Mouse (Mus musculus): ENCODE results near the gene Tmem117.

Gene Tmem117

DNA sequence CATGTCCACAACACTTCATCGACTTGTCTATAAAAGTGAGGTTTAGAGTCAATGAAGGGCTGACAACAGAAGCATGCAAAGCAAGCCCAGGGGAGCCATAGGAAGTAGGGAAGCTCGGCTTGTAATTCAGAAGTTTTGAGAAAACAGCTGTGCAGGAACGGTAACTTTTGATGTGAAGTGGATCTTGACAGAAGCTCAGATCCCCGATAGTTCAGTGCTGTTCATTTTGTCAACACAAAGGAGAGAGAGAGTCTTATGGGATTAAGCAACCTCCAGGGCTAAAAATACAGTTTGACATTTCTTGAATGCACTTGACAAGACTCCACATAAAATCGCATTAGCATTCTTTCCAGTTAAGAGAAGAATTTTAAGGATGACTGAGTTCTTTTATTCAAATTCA, 265.1 kb downstream of the Tmem117 start:
- DNase-seq (ENCODE audit: low spot score in 2 of 2) = no peak

GRCm38 (mm10) chr15:94895681-94896080, 266.6 kb downstream of the Tmem117 start:
- DNase-seq (ENCODE audit: low spot score in 2 of 2) = no peak

DNA sequence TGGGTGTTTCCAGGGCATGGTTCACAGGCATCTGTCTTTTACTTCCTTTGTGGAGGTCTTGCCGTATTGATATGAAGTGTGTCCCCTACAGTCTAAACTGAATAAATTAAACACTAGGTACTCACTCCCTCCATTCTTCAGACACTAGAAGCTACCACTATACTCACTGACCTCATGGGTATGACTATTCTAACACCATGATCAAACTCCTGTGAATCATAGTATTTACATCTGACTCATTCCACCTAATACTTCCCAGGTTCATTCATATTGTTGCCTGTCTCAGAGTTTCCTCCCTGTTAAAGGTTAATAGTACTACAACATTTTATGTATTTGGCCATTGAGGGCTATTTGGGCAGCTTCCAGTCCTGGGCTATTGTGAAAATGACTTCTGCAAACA, 274.2 kb downstream of the Tmem117 start:
- DNase-seq (ENCODE audit: low spot score in 2 of 2) = no peak

DNA sequence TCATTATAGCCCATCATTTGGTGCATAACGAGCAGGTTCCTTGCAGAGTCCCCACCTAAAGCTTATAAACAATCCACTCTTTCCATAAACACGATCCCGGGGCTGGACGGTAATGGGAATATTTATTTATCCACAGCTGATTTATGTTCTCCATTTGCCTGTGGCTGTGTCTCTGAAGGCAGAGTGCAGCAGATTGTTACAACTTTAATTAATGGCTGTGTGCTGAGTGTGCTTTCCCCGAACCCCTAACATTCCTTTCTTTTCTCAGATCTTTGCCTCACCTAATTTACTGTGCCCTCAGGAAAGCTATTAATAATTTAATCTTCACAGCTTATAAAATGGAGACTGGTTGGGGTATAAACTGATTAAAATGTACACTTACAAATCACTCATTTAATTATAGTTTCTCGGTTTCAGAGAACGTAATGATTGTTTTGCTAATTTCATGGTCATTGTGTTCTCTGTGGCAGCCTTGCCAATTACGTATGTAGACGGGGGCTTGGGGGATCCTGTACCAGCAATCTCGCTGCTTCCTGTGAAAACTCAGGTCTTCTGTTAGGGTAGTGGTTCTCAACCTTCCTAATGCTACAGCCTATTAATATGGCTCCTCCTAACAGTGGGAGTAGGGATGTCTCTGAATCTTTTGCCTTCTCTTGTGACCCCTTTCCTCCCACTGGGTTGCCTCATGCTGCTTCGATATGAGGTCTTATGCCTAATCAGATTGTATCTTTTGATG, 275.8 kb downstream of the Tmem117 start:
- no peak for DNase-seq (ENCODE audit: low spot score in 2 of 2)

- no peak for DNase-seq (ENCODE audit: low spot score in 2 of 2)
Measured at GRCm38 (mm10) chr15:94921672-94922071, 292.6 kb downstream of the Tmem117 start.

GRCm38 (mm10) chr15:94927986-94928385, 299.0 kb downstream of the Tmem117 start:
- no peak for DNase-seq (ENCODE audit: low spot score in 2 of 2)

DNA sequence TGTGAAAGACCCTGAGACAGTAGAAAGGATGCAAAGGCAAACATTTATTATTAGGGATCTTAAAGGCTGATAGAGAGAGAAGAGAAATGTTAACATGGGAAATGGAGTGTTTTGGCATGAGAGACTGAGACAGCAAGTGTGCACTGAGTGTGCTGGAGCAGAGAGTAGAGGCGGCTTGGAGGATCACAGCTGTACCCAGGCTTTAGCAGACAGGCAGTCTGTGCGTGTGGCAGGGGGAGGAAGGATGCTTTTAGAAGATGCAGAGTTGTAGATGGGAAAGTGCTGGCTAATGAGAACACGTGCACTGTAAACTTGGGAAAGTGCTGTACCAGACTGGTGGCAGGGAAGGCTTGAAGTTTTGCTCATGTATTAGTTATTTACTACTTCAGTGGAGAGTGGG, 301.7 kb downstream of the Tmem117 start:
- DNase-seq (ENCODE audit: low spot score in 2 of 2) = no peak

DNA sequence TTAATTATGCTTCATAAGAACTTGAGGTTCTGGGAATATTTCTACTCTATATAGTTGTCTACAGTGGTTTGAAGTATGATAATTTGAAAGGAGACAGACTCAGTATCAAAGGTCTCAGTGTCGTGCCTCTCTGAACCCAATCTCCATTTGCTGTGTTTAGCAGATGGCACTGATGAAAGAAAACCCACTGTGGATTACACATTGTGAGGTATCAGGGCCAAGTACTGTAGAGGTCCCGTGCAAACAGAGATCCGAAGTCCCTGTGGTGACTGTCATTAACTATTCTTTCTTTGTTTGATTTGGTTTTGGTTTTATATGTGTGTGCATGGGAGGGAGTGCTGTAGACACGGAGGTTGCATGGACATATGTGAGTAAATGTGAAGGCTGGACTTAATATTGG, 304.0 kb downstream of the Tmem117 start:
- no peak for DNase-seq (ENCODE audit: low spot score in 2 of 2)

DNA sequence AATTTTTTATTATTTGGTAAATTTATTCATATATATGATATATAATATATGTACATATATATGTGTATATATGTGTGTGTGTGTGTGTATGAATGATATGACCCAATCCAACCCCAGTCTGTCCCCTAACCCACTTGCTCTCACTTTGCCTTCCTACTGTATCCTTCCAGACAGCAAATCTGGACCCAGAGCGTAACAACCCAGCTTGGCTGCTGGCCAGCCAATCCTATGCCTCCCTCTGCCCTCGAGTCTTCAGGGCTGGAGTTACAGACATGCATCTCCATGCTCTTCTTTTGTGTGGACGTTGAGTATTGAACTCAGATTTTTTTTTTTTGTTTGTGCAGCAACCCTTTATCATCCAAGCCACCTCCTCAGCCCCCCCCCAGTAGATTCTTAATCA, 304.4 kb downstream of the Tmem117 start:
- DNase-seq (ENCODE audit: low spot score in 2 of 2) = no peak

DNA sequence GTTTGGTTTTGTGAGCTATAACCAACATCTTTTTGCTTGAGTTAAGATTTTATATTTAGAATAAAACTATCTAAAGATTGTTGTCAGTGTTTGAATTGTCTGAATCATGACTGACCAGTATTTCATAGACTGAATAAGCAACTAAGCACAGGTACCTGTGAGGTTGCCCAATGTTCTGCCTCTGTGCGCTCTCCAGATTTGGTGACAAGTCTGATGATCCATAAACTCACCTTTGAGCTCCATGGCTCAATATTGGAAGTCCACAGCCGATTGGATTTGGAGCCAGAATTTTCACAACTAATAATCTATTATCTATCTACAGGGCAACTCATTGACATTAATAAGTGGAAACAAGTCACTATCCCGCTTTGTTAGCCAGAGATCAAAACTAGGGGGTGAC, 312.9 kb downstream of the Tmem117 start:
- DNase-seq (ENCODE audit: low spot score in 2 of 2) = no peak

- no peak for DNase-seq (ENCODE audit: low spot score in 2 of 2)
Measured at GRCm38 (mm10) chr15:94942465-94942864, 313.4 kb downstream of the Tmem117 start.

DNA sequence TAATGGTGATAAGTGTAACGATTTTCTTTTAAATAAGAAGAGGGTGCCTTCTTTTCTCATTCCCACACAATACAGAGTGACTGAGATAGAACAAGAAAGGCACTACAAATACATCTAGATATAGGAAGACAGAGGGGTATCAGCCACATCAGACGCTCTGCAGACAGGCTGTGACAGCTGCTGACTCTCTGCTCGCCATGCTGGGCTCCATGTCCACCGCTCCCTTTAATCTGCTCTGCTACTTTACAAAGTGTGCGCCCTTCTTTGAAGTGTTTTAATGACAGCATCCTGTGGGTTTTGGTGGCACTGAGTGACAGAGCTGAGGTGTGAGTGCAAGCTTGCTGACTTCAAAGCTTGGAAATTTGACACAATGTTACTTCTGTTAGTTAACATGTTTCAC, 314.9 kb downstream of the Tmem117 start:
- DNase-seq (ENCODE audit: low spot score in 2 of 2) = no peak

DNA sequence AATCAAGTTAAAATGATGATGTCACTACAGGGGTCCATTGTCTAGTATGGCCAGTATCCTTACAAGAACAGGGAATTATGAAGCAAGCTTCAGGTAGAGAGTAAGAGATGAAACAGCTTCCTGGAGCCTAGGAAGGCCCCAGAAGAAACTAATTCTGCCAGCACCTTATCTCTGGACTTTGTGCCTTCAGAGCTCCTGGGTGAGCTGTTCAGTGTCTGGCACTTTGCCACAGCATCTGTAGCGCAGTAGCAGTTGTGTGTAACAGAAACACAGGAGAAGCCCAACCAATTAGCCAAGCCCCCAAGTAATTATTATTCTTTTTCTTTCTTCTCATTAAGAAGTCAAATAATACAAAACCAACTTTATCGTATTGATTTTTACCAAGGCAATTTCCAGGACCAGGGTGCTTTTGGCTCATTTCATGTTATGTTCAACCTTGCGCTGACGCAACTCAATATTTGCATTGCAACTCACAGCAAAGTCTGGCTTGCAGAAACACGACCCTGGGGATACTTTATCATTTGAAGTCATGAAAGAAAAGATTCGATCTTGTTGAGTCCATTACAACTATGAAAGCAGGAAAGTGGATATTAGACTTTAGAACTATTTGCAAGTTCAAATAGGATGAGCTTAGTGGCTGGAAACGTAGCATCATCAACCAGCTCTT, 322.5 kb downstream of the Tmem117 start:
- DNase-seq (ENCODE audit: low spot score in 2 of 2) = no peak

DNA sequence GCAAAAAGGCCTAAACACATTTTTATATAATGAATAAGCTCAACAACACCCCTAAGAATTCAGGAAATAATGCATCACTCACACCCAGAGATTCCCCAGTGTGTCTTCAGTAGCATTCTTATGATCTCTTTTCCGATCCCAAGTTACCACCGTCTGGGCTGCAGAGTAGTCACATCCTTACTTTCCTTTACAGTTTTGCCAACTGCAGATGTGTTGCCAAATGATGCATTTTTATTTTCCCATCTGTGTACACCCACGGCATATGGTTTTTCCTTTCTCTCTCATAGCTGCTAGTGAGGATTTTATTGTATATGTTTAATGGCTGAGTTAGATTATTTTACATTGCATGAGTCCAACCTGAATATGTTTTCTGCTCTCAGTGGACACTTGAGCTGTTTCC, 327.7 kb downstream of the Tmem117 start:
- no peak for DNase-seq (ENCODE audit: low spot score in 2 of 2)

DNA sequence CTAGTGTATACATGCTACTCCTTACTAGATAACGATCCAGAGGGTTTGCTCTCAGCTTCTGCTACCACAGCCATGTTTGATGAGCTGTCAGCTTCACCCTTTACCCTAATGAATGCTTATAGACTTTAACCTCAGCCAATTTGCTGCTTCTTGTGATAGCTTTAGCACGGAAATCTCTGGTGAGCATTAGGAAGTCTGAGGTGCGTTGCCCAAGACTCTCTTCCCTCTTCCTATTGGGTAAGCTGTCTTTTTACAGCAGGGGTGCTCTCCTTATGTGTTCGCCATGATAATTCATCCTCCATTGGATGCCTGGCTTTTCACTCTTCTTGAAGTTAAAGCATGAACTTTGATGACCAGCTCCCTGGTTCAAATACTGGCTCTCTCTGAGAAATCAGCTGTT, 328.2 kb downstream of the Tmem117 start:
- no peak for DNase-seq (ENCODE audit: low spot score in 2 of 2)

GRCm38 (mm10) chr15:94967004-94967403, 338.0 kb downstream of the Tmem117 start:
- DNase-seq (ENCODE audit: low spot score in 2 of 2) = no peak

DNA sequence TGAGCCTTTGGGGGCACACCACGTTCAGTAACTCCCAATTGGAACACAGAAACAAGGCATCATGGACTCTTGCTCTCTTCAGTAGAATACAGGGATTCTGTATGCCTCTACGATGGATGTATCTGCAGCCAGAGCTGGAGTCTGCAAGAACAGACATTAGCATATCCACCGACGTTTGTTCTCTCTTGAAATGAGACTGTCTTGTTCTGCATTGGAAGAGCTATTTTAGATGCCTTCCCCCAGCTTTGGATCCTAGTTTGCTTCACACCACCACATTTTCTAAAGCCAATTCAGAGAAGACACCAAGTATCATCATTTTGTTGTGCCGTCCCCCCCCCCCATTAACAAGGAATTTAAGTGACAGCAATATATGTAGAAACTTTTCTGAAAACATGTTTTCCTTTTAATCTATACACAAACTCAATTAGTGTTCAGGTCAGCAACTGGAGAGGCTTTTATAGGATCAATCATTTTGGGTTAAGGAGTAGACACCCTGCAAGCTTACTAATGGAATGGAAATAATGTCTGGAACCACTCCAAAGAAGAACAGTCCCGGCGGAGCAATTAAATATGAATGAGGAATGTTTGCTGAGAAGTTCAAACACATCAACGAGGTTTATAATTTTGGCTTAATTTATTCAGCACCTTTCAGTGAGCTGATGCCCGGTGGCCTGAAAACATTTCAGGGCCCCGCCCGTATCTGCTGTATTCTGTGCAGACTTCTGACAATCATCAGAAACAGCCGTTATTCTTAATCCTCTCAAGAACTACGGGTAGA, 339.6 kb downstream of the Tmem117 start:
- DNase-seq (ENCODE audit: low spot score in 2 of 2) = no peak

DNA sequence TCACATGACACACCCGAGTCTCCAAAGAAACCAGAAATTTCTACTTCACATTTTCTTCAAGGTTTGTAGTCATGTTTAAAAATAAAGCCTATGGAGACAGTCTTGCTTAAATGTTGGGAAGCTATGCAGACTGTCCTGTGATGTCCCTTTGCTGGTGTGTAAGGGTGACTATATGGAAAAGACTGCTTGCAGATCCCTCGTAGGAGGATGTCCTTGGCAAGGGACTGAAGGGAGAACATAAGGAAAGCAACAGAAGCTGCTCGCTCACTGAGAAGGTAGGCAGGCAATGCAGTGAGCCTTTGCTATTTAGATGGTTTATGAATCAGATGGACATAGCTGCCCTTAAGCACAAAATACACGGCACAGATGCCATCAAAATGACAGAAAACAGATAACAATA, 352.8 kb downstream of the Tmem117 start:
- DNase-seq (ENCODE audit: low spot score in 2 of 2) = no peak

GRCm38 (mm10) chr15:94995352-94995751, 366.3 kb downstream of the Tmem117 start:
- DNase-seq (ENCODE audit: low spot score in 2 of 2) = no peak

GRCm38 (mm10) chr15:95005121-95005824, 376.2 kb downstream of the Tmem117 start:
- no peak for DNase-seq (ENCODE audit: low spot score in 2 of 2)

DNA sequence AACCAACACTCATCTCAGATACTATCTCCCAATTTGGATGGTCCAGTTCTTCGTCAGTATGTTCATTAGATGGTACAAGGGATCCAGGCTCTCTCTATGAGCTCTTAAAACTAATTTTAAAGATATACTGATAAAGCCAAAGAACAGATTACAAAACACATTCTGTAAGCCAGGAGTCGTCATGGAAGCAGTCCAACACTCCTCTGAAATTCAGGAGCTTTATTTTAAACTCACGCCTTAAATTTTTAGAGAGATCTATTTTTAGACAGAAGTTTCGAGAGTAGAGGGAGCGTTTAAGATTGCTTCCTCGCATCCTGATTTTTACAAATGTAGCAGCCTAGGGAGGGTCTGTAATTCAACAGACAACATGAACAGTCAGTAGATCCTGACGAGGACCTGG, 393.2 kb downstream of the Tmem117 start:
- no peak for DNase-seq (ENCODE audit: low spot score in 2 of 2)

DNA sequence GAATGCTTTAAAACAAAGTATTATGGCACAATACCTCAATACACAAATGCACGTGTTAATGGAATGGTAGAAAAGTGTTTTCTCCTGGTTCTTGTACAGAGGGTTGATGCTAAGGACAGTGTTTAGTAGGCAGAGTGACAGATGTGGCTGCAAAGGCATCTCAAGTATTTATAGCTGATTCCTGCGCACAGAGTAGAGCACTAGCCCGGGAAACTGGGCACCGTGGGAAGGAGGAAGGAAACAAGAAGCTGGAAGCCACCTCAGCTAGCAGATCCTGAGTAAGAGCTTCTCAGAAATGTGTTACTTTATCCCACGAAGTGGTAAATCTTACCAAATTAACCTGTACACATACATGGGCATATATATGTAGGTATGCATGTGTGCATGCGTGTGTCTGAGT, 395.4 kb downstream of the Tmem117 start:
- no peak for DNase-seq (ENCODE audit: low spot score in 2 of 2)
